Mouse (Mus musculus) heart, postnatal 0 days (tissue): ENCODE measurements around the gene Fes.

Experiments
- CTCF ChIP-seq: IDR thresholded peaks from 2 replicates; pipeline ENCODE4 v1.5.1; 2016; ENCODE audit warnings: antibody characterized with exemption, control low read depth, low read depth
- EP300 ChIP-seq: IDR thresholded peaks from 2 replicates; pipeline ENCODE4 v1.6.1; 2016; ENCODE audit warnings: antibody characterized with exemption, low read depth

- TF ChIP-seq CTCF (no peak), EP300 (no peak)
These were observed 14.3 kb upstream of the Fes start for GRCm38 (mm10) chr7:80401860-80402641.
